Mouse (Mus musculus) right cerebral cortex, postnatal 36 days (tissue): Measurements from ENCODE around the gene Diras2.

Experiments used
- DNase-seq, 2 experiments: peaks; one replicate each; pipeline ENCODE4 v3.0.0; 2022; ENCODE audit warnings: low spot score in 2 of 2, mixed read lengths in 1 of 2

Diras2 gene

DNA sequence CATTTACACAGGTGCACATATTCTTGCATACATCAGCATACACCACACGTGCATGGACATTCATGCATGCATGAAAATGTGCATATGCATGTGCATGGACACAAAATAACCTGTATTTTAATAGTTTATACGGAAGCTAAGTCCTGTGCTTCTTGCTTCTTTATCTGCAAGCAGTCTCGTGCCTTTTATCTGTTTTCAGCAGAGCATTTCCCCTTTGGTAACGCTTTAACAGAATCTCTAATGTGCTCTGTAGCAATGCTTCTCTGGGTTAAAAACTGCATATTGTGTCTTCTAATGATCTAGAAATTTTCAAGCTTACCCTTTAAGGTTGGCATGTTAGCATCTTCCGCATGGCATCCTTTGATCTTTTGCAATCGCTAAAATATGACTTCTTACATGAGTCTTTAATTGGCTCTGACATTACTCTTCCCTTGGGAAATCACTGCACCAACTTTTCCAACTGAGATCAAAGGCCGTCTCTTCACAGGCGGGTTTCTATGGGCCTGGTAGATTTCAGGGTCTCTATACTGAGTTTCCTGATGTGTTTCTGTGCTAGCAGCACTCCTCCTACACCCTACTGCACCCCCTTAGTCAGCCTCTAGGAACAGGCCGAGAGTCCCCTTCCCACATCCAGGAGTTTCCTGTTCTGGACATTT is 21.9 kb upstream of the Diras2 start:
- no peak for DNase-seq

- no peak for DNase-seq
Measured at GRCm38 (mm10) chr13:52551275-52551674, 20.2 kb upstream of the Diras2 start.

DNA sequence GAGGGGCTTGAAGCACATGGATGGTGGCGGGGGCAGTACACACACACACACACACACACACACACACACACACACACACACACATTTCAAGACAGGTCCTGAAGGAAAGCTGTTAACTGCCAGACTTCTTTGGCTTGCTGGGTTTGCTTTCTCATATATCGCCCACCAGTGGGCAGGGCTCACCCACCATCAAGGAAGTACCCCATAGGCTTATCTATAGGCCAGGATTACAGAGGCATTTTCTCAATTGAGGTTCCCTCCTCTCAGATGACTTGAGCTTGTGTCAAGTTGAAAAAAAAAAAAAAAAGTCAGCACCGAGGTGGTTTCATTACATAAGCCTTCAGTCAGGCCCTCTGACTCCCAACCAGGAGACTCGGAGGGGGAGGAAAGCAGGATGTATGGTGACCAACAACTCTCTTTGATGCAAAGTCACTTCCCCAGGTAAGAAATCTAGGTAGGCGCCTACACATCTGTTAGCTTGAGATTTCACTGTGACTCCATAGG is 19.7 kb upstream of the Diras2 start:
- DNase-seq = no peak

GRCm38 (mm10) chr13:52546288-52546687 is 15.2 kb upstream of the Diras2 start:
- no peak for DNase-seq

- no peak for DNase-seq
Measured at GRCm38 (mm10) chr13:52542636-52543035, 11.6 kb upstream of the Diras2 start.

- DNase-seq = no peak
Measured at GRCm38 (mm10) chr13:52542036-52542526, 11.0 kb upstream of the Diras2 start.

- no peak for DNase-seq
Measured at GRCm38 (mm10) chr13:52541385-52542035, 10.4 kb upstream of the Diras2 start.

GRCm38 (mm10) chr13:52539461-52539860 is 8.4 kb upstream of the Diras2 start:
- DNase-seq = no peak

GRCm38 (mm10) chr13:52538588-52539116 is 7.6 kb upstream of the Diras2 start:
- DNase-seq = no peak

DNA sequence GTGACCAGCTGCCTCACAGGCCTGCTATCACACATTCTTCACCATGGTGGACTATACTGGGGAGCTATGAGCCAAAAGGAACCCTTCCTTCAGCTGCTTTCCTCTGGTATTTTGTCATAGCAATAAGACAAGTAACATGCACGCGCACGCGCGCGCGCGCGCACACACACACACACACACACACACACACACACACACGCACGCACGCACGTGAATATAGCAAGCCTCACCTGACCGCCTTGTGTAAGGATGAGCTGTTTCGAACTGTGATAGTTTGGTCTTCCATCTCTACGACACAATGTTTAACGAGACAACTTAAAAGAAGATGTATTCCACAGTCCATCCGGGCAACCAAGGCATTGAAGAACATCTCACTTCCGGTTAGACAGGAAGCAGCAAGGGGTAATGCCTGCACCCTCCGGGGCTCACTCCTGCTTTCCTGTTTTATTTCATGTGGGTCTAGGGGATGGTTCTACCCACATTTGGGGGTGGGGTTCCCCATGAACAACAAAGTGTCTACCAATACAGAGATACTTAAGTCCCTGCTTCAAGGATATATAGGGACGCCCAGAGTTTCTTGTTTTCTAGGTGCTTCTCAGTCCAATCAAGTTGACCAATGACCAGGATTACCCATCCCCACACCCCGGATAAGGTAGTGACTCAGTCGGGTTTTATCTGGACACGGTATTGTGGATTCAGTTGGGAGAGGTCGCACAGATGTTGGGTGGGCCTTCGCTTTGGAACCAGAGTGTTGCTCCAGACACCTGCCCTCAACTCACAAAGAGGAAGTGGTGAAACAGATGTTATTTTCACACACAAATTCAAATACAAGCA is 6.9 kb upstream of the Diras2 start:
- no peak for DNase-seq

DNA sequence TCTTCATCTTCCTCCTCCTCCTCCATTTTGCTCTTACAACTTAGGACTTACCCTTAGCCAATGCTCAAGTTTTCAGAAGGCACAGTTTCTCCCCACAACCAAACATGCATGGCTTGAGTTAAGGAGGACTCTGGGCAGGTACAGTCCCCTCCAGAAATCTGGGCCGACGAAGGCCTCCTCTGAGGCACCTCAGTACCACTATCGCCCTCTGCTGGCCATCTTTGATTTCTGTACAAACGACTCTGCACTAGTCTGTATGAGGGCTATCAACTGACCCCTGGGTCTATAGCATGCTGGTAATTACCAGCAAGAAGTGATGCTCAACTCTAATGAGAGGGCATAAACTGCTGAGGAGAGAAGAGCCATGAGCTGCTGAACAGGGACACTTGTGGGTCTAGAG is 4.5 kb upstream of the Diras2 start:
- DNase-seq = no peak

DNA sequence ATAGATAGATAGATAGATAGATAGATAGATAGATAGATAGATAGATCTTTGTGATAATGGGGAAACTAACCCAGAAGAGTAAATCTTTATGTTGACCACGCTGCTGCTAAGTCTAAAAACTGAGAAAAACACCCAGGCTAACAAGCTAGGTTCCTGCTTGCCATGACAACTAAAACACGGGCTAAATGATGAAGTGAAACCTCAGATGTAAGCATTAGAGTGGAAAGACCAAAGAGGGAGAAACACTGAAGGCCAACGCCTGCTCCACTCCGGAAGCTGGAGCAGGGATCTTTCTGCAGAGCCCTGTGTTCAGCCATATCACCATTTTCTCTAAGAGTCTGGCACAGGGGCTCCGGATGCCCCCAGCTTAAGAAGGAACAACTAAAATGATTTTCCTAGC is 2.6 kb upstream of the Diras2 start:
- DNase-seq = no peak

- peak; percentile 85 to 86 for DNase-seq
Measured at GRCm38 (mm10) chr13:52530008-52530945, 802 bp downstream of the Diras2 start.

- no peak for DNase-seq
Measured at GRCm38 (mm10) chr13:52529188-52529972, 1.7 kb downstream of the Diras2 start.

DNA sequence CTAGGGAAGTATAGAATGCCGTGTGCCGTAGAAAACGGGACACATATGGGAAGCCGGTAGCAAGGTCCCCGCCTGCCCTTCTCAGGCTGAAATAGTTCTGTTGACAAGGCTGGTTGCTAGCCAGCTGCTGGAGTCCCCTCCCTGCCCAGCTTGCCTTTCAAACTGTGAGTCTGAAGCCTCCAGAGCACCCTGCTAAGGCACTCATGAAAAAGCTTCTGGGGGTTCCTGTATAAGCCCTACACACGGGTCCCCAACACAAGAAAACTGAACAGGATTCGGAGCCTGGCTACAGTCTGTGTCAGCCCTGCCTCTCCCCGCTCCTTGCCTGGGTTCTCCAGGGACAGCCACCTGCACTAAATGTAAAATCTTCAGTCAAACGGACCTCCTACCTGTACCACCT is 2.3 kb downstream of the Diras2 start:
- DNase-seq = no peak

GRCm38 (mm10) chr13:52528281-52528680 is 2.8 kb downstream of the Diras2 start:
- no peak for DNase-seq

DNA sequence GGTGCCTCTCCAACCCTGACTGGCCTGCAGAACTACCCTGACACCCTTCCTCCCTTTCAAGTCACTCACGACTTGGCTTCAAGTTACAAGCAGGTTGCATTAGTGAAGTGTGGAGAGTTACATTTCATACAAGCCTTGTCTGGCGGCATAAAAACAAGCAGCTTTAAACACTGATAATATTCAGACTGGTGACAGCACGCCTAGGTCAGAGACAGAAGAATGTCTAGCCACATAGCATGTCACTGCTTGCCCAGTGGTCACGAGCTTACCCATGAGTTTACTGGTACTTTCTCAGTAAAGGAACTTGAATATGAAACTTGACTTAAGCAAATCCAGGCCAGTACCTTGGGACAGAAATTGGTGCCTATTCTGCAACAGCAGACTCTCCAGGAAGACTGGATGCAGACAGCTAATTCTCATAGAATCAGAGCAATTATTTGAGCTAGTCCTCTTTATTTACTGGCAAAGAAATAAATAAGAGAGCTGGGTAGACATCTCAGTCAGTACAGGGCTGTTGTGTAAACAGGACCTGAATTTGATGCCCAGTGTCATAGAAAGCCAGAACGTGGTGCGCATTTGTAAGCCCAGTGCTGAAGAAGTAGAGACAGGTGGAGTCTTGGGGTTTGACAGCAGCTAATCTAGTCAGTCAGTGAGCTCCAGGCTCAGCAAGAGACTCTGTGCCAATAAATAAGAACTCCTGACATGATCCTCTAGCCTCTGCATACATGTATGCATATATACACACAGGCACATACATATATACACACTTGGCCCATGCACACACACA is 4.6 kb downstream of the Diras2 start:
- no peak for DNase-seq

DNA sequence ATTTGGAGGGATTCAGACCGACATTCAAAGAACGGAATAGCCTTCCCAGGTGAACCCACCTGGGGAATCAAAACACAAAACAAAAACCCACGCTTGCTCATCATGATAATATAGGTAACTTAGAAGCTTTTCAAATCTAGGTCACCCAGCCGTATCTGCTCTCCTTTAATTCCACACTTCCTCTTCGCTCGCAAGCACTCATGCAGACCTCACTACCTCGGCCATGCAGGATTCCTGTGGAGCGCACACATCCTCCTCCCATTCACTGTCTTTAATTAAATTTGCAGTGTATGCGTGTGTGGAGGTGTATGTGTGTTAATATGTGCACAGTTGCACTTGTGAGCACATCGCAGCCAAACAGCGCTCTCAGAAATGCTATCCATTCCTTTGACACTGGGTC is 6.8 kb downstream of the Diras2 start:
- no peak for DNase-seq

DNA sequence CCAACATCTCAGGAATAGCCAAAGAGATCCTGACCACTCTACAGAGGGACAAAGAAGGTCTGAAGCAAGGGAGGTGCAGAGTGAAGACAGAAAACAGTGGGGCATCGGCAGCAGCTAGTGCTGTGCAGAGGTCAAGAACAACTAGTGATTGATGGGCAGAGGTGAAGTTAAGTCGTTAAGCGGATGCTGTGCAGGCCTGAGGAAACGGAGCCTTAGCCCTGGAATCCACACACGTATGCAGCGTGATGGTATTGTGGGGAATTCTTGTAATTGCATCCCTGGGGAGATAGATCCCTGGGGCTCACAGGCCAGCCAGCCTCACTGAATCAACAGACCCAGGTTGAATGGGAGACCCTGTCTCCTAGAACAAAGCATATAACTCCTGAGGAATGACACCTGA is 9.9 kb downstream of the Diras2 start:
- DNase-seq = no peak
